Mouse (Mus musculus): Measurements from ENCODE around the gene Slu7.

Gene Slu7

DNA sequence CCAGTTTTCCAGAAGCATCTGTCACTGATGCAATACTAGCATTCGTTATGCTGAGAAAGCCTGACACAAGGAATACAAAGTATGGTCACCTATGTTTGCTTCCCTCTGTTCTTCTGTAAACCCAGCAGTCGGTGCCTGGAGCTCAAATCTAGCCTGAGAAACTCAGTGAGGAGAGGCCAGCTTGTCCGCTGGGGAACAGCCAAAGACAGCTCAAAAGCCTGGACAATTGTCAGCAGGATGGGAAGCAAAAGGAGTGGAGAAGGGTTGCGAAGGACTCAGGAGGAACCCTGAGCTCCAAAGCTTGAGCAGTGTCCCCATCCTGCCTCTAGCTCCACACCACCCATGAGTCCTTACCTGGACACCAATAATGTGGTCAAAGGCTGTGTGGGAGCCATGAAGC is 50.5 kb downstream of the Slu7 start:
- no peak for DNase-seq (ENCODE audit: low spot score in 2 of 2)

- DNase-seq (ENCODE audit: low spot score in 2 of 2), result no peak
These were observed 51.1 kb downstream of the Slu7 start for GRCm38 (mm10) chr11:43484652-43485051.

GRCm38 (mm10) chr11:43485855-43486254 is 52.3 kb downstream of the Slu7 start:
- DNase-seq (ENCODE audit: low spot score in 2 of 2), result no peak

DNA sequence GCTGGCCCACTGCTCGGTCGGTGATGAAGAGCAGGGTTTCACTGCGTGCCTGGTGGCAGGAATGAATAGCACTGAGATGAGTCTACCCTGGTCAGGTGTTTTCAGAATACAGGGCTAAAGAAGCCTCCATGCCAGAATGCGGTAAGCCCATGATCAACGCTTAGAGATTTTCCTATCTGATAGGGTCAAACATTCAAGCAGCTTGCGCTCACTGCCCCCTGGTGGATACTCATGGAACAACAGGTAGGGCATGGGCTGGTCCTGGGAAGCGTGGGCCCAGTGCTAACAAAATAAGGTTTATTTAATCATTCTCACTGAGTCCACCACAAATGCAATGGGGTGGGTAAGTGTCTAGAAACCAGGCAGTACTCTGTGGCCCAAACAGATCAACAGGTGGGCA is 59.1 kb downstream of the Slu7 start:
- peak; percentile 81 for DNase-seq (ENCODE audit: low spot score in 2 of 2)

DNA sequence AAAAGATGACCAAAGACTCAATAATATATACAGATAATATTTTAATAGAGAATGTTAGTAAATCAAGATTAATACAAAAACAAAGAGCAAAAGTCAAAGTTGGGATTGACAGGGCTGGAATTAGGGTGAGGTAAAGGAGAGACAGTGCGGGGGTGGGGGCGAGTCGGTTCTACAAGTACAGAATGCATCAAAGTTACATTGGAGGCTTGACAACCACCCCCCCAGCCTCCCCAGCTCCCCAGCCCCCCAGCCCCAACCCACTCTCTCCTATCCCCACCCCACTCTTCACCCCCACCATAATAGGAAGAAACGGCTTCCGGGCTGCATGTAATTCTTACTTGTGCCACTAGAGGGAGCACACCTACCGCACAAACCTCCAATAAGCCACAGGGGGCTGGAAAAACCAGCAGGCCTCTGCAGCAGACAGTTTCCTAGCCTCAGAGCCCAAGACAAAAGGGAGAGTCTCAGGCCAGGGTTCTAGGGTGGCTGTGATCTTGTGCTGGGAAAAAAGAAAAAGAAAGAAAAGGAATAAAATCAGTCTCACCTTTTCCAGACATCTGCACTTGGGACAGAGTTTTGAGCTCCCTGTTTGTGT is 60.4 kb downstream of the Slu7 start:
- DNase-seq (ENCODE audit: low spot score in 2 of 2), result peak; percentile 73 to 85

GRCm38 (mm10) chr11:43495037-43495436 is 61.5 kb downstream of the Slu7 start:
- no peak for DNase-seq (ENCODE audit: low spot score in 2 of 2)

DNA sequence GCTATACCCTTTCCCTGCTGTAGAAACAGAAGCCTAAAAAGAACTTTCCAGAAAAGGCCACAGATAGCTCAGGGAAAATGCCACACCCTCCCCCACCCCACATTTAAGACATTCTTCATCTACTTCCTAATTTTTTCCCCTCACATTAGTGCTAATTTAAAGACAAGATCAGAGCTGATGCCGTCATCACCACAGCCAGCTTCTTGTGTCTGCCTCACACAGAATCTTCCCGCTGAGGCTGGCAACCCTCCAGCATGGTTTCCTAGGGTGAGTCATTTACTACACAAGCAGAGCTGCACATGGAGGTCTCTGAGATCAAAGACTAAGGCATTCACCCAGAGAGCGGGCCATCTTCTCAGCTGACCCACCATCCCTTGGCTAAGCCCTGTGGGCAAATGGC is 62.0 kb downstream of the Slu7 start:
- DNase-seq (ENCODE audit: low spot score in 2 of 2), result peak; percentile 57 to 72

All from right cerebral cortex, adult 2 months (tissue).